Mouse (Mus musculus) embryonic fibroblast, embryonic 13.5 days (primary cell): Measurements from ENCODE around the gene Litaf. TPM values are rescaled to one million over a fixed set of nuclear protein-coding genes. Genes with fewer than 3 reads are reported as not detected.
A peak's percentile ranks its signal among the peaks of the same experiment; 100 is the strongest.
"Not testable (repeated sequence)": the region's sequence is repeated elsewhere in the genome, so short reads cannot be mapped to it uniquely, and the experiment has no call there.

Source experiments
- H3K27ac ChIP-seq: 2 replicates; pipeline ENCODE4 v1.5.1; 2012; ENCODE audit warnings: low read length, control low read depth, inconsistent platforms; ENCODE audit not compliant: insufficient read depth
- H3K4me1 ChIP-seq: 2 replicates; pipeline ENCODE4 v1.6.1; 2011; ENCODE audit warnings: low read length; ENCODE audit not compliant: control insufficient read depth, insufficient read depth
- H3K4me3 ChIP-seq: 2 replicates; pipeline ENCODE4 v1.5.1; 2011; ENCODE audit warnings: mild to moderate bottlenecking, control low read depth, low read length; ENCODE audit not compliant: insufficient read depth
- CTCF ChIP-seq: IDR thresholded peaks from 2 replicates; pipeline ENCODE4 v1.5.1; 2011; ENCODE audit warnings: mild to moderate bottlenecking, control low read depth, low read length, moderate library complexity, borderline replicate concordance; ENCODE audit not compliant: insufficient read depth
- POLR2A ChIP-seq: IDR thresholded peaks from 2 replicates; pipeline ENCODE4 v1.6.1; 2011; ENCODE audit warnings: low read depth, mild to moderate bottlenecking, control low read depth, low read length, moderate library complexity
- polyA plus RNA-seq: library from polyadenylated mRNA; stranded (reverse); fragments of >200 nt; gene quantifications from 2 replicates; pipeline ENCODE4 v1.2.4, GENCODE M21; 2011; ENCODE audit warnings: low read depth; ENCODE audit not compliant: missing spikeins, insufficient read length

Litaf gene
- polyA plus RNA-seq, 1 experiment, result 88.1 TPM

DNA sequence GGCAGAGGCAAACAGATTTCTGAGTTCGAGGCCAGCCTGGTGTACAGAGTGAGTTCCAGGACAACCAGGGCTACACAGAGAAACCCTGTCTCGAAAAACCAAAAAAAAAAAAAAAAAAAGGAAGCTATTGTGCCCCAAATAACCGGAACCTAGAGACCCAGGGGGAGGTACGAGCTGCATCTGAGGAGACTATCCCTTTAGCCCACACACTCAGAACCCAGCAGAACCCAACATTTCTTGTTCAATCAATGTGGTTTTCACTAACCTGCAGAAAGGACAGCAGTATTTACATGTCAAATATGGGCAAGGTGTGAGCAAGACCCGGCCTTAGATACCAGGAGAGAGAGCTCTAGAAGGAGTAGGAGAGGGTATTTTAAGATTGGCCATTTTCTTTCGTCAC lies 98.9 kb downstream of the Litaf start:
- Histone ChIP-seq H3K4me3 (no peak overlapping the region), H3K27ac (no peak overlapping the region), H3K4me1 (no peaks in the 10 kb centered on the region; the same call in 1 of the 2 replicates)
- TF ChIP-seq CTCF (no peak), POLR2A (no peak)

DNA sequence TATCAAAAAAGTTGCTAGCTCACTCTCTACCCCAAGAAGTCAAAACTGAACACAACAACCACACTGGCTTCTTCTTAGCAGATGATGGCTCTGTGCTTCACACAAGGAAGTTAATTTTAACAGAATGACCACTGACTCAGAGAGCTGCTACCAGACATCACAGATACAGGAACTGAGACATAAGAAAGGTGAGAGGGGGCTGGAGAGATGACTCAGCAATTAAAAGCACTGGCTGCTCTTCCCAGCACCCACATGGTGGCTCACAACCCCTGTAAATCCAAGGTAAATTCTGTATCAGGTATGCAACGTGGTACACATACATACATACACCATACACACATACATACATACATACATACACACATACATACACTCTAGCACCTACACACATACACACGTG lies 100.9 kb downstream of the Litaf start:
- TF ChIP-seq POLR2A (no peak), CTCF (no peak)
- Histone ChIP-seq H3K27ac (no peak overlapping the region), H3K4me3 (no peak overlapping the region), H3K4me1 (no peaks in the 10 kb centered on the region; the same call in 1 of the 2 replicates)

DNA sequence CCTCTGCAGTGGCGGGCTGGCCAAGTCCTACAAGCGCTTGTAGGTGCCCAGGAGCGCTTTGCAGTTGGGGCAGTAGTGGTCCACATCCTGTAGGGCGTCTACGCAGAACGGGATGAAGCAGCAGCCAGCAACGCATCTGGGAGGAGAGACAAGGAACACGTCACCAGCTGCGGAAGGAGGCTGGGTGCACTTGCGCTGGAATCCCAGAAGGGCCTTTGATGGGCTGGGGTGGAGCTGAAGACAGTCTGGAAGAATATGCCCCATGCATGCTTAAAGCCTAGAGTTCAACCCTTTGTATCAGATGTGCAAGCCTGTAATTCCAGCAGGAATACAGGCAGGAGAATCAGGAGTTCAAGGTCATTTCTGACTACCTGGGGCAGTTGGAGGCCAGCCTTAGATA lies 105.0 kb downstream of the Litaf start:
- H3K4me3 ChIP-seq, result no peak overlapping the region
- TF ChIP-seq CTCF (no peak), POLR2A (no peak)
- H3K4me1 ChIP-seq, result no peaks in the 10 kb centered on the region
- no peak overlapping the region for H3K27ac ChIP-seq

DNA sequence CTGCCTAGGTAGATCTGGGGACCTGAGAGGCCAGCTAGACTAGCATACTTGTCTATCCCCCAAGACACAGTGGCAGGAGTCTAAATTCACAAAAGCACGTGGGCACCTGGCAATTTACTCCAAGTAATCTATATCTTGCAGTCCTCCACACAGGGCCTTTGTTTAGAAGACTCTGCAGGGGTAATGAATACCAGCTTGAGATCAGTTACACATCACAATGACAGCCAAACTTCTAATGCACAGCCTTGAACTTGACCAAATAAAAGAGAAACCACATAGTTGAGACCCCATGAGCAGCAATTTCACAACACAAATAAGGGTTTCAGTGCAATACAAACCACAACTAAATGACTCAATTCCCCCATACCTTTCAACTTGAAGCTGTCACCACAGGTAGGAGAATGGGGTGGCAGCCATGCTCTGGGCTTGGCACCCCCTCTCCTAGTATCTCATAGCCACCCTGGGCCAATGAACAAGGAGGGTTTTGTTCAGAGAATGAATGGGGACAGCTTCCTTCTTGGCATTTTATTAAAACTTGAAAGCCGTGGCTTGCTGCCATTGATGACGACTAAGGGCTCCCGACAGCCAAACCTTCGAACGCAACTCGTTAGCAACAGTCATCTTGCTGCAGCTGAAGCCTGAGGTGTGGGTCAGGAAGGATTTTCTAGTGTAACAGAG lies 107.1 kb downstream of the Litaf start:
- no peak overlapping the region for H3K27ac ChIP-seq
- no peaks in the 10 kb centered on the region for H3K4me1 ChIP-seq
- no peak overlapping the region for H3K4me3 ChIP-seq
- TF ChIP-seq POLR2A, result no peak

DNA sequence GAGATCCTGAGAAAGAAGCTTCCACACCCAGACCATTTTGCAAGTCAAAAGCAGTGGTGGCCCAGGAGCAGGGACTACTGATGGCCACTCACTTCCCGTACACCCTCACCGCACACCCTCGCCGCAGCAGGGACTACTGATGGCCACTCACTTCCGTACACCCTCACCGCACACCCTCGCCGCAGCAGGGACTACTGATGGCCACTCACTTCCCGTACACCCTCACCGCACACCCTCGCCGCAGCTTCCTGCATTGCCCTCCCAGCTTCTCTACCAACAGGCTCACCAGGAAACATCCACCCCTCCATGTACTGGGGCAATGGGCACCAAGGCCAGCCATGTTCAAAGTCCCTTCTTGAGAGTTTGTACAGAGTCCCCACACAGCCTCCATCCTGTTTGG lies 107.7 kb downstream of the Litaf start:
- not testable (repeated sequence) for H3K4me1 ChIP-seq, H3K4me3 ChIP-seq, H3K27ac ChIP-seq

DNA sequence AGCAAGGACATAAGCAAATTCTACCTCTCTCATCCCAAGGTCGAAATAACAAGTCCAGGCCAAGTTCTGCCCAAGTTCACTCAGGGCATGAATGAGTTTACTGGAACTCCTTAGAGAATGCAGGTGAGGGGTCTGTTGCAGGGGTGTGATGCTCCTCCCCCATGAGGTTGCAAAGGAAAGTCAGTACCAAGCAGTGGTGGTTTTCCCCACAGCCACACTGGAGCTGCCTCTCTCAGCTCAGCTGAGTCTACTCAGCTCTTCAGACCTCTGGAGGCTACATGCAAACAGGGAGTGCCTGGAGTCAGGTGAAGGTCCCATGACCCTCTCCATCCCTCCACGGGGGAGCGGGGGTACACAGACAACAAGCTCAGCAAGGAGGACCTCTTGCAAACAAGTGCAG lies 108.2 kb downstream of the Litaf start:
- TF ChIP-seq POLR2A (no peak), CTCF (no peak)
- Histone ChIP-seq H3K4me3 (no peak overlapping the region), H3K27ac (no peak overlapping the region), H3K4me1 (no peaks in the 10 kb centered on the region)

DNA sequence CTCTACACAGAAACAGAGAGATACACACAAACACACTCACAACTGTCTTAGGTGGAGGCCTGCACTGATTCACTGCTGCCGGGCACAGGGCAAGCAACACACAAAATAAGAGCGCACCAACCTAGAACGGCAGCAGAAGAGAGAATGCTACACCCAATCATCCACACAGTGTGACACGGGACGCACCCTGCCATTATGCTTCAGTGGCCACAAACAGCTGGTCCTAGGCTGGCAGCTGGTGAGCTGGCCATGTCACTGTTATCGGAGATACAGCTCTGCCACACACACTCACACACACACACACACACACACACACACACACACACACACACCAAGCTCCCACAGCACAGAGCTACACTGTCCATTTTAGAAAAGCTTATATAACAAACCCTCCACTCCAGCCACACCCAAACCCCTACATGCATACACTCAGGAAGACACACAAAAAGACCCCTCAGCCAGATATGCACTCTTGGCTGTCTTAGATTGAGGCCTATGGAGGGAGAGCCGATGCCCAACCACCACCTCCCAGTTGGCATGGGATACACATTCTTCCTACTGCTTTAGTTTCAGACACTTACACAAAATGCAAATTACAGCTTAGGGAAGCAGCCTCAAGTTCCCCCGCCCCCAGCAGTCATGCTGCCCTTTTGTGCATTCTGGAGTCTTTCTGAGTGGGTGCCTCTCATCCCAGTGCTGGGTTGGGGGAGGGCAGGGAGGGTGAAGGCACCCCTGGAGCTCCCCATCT lies 108.8 kb downstream of the Litaf start:
- no peaks in the 10 kb centered on the region for H3K4me1 ChIP-seq
- H3K27ac ChIP-seq, result no peak overlapping the region
- no peak overlapping the region for H3K4me3 ChIP-seq
- no peak for TF ChIP-seq CTCF
- no peak for TF ChIP-seq POLR2A

DNA sequence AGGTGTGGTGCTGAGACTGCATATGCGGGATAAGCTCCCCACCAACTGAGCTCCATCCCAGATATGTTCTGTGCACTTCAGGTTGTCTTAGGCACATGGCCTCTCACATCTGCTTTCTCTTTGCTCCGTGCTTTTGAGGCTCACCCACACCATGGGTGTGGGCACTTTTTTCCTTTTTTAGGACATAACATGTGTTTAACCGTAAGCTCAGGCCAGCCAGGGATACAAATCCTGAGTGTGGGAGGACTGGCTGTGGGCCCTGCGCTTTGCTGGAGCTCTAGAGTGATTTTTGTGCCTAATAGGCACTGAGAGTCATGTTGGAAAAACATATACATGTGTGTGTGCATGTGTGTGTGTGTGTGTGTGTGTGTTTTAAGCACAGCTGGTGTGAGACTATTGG lies 110.9 kb downstream of the Litaf start:
- no peak overlapping the region for H3K4me3 ChIP-seq
- H3K27ac ChIP-seq, result no peak overlapping the region
- TF ChIP-seq POLR2A, result no peak
- TF ChIP-seq CTCF, result no peak
- no peaks in the 10 kb centered on the region for H3K4me1 ChIP-seq

DNA sequence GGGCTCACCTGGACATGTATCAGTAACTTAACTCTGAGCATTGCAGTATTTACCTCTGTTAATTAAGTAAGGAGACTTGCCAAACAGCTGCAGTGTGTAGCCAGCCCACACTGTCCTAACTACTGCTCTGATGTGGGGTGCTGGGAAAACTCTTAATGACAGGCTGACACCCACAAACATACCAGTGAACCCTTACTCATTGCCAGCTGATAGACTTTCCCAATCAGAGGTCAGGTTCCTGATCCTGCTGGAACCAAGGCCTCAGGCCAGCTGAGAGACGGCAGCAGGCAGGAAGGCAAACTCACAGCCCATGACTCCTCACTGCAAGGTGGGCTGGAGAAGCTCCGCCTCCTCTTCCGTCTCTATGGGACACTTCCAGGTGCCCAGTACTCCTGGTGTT lies 113.1 kb downstream of the Litaf start:
- TF ChIP-seq CTCF (no peak), POLR2A (no peak)
- H3K27ac ChIP-seq, result no peak overlapping the region
- H3K4me3 ChIP-seq, result no peak overlapping the region
- H3K4me1 ChIP-seq, result no peaks in the 10 kb centered on the region

DNA sequence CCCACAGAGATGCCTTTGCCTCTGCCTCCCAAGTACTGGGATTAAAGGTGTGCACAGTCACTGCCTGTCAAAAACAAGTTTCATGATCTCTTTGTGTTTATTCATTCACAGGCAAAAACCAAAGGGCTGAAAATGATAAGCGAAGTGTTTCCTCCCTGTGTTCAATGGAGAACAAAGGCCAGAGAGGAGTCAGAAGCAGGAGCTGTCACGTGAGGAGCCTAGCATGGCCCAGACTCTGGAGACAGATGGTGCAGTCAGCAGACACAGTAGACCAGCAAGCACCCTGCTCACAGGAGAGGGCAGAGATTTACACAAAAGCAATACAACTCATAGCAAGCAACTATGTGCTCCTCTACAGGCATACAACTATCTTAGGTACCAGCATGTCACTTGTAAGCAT lies 113.9 kb downstream of the Litaf start:
- no peaks in the 10 kb centered on the region for H3K4me1 ChIP-seq
- no peak overlapping the region for H3K27ac ChIP-seq
- TF ChIP-seq CTCF (no peak), POLR2A (no peak)

DNA sequence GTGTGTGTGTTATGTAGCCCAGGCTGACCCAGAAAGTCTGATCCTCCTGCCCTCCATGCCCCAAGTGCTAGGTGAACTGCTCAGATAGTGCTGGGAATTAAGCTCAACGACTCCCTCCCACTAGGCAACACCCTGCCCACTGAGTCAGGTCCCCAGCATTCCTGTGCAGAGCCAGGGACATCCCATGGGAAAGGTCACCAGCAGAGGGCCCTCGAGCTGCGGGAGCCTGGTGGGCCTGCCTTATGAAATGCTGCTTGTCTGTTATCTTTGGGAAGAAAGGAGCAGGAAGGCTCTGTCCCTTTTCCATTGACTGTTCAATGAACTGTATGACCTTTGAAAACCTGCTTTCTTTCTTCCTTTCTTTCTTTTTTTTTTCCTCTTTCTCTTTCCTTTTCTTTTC lies 114.4 kb downstream of the Litaf start:
- H3K4me1 ChIP-seq, result no peaks in the 10 kb centered on the region
- H3K27ac ChIP-seq, result no peak overlapping the region
- no peak overlapping the region for H3K4me3 ChIP-seq
- peak; percentile 50; the same call in 1 of the 2 replicates for TF ChIP-seq CTCF
- no peak for TF ChIP-seq POLR2A

More for the DNA sequence above, 113.9 kb downstream of the Litaf start:
- no peak overlapping the region for H3K4me3 ChIP-seq
